Mouse (Mus musculus) limb, embryonic 10.5 days (tissue): ENCODE measurements around the gene Myh10. TPM values are rescaled to one million over a fixed set of nuclear protein-coding genes. Genes with fewer than 3 reads are reported as not detected.

ENCODE experiments used
- polyA plus RNA-seq: library from polyadenylated mRNA; unstranded; fragments of >200 nt; fragmentation: Nextera tagmentation; extraction: Ambion mirVana; gene quantifications from 2 replicates; pipeline ENCODE4 v1.2.1, GENCODE M21; 2016

Myh10 gene
- polyA plus RNA-seq, 1 experiment from 2014 or later: 176 TPM

Other genes with a start within 250 kb of the Myh10 start
- gene Pik3r6, start 188.5 kb upstream of the Myh10 start, polyA plus RNA-seq: 1.9 and 2.7 TPM in 2 replicates
- gene Mfsd6l, start 135.4 kb upstream of the Myh10 start, polyA plus RNA-seq: 0.11 and 0.16 TPM in 2 replicates
- gene Ccdc42, start 104.5 kb upstream of the Myh10 start, polyA plus RNA-seq: 0.64 and 0.89 TPM in 2 replicates
- gene Ndel1, start 180.3 kb downstream of the Myh10 start, polyA plus RNA-seq: 52.6 and 61.8 TPM in 2 replicates
- 0.04 and 0.09 TPM in 2 replicates for gene Rnf222, start 197.0 kb downstream of the Myh10 start, polyA plus RNA-seq
- gene Rpl26, start 210.0 kb downstream of the Myh10 start, polyA plus RNA-seq: 1,058 and 1,266 TPM in 2 replicates
- gene Odf4, start 235.5 kb downstream of the Myh10 start, polyA plus RNA-seq: not detected in 2 replicates